Mouse (Mus musculus): ENCODE measurements around the gene BC048562.

GRCm38 (mm10) chr9:108436182-108436581 is at the start of gene BC048562:
- TF ChIP-seq POLR2A (IDR thresholded peaks at IDR 0.05; ENCODE audit: borderline replicate concordance, low read depth, low read length): no peak
- TF ChIP-seq CTCF (IDR thresholded peaks at IDR 0.05; ENCODE audit: low read depth, low read length): no peak

Measured in bone marrow macrophage, adult 2 months (primary cell).